Mouse (Mus musculus): ENCODE measurements at regions not wholly inside any gene's neighbourhood (a gene's known extent, or its start where the extent isn't known, plus 50 kb on each side); places are given as distances from the start of the nearest gene placed in this dataset.

GRCm38 (mm10) chr12:27283964-27284363 lies 58.4 kb downstream of the Sox11 start:
- ChIA-PET POLR2A (interaction anchor here in 2 of 4 experiments (0.6 to 0.7 kb wide), 2 partner anchors 11 to 98 kb away, joined by 4 read pairs; no protein-coding TSS in a partner anchor), CTCF (interaction anchor here in 1 of 4 experiments (0.5 kb wide), 1 partner anchor 12 kb away, joined by 3 read pairs; no protein-coding TSS in a partner anchor)

- POLR2A ChIA-PET, result interaction anchor here in 1 of 4 experiments (1.1 kb wide), 1 partner anchor 244 kb away, joined by 3 read pairs; no protein-coding TSS in a partner anchor
- CTCF ChIA-PET, result no interaction called here
Measured at GRCm38 (mm10) chr12:27261965-27262364, 80.4 kb downstream of the Sox11 start.

GRCm38 (mm10) chr12:27254125-27254524 lies 88.2 kb downstream of the Sox11 start:
- ChIA-PET POLR2A (no interaction called here), CTCF (interaction anchor here in 1 of 4 experiments (0.6 kb wide), 1 partner anchor 124 kb away, joined by 3 read pairs; no protein-coding TSS in a partner anchor)

GRCm38 (mm10) chr12:27251521-27251920 lies 90.9 kb downstream of the Sox11 start:
- CTCF ChIA-PET, result interaction anchor here in 1 of 4 experiments (0.6 kb wide), 1 partner anchor 251 kb away, joined by 4 read pairs; no protein-coding TSS in a partner anchor

GRCm38 (mm10) chr12:27248545-27248855 lies 93.9 kb downstream of the Sox11 start:
- POLR2A ChIA-PET, result no interaction called here

More at GRCm38 (mm10) chr12:27251521-27251920, 90.9 kb downstream of the Sox11 start:
- POLR2A ChIA-PET, result no interaction called here

GRCm38 (mm10) chr12:27247756-27248544 lies 94.4 kb downstream of the Sox11 start:
- CTCF ChIA-PET, result no interaction called here
- POLR2A ChIA-PET, result no interaction called here

More at GRCm38 (mm10) chr12:27248545-27248855, 93.9 kb downstream of the Sox11 start:
- CTCF ChIA-PET, result no interaction called here

- POLR2A ChIA-PET, result no interaction called here
- CTCF ChIA-PET, result no interaction called here
Measured at GRCm38 (mm10) chr12:27235748-27236147, 106.6 kb downstream of the Sox11 start.

GRCm38 (mm10) chr12:27221541-27221940 lies 120.8 kb downstream of the Sox11 start:
- CTCF ChIA-PET, result interaction anchor here in 1 of 4 experiments (0.7 kb wide), 1 partner anchor 58 kb away, joined by 3 read pairs; no protein-coding TSS in a partner anchor

GRCm38 (mm10) chr12:27201191-27201590 lies 141.2 kb downstream of the Sox11 start:
- ChIA-PET CTCF (no interaction called here), POLR2A (no interaction called here)

More at GRCm38 (mm10) chr12:27221541-27221940, 120.8 kb downstream of the Sox11 start:
- POLR2A ChIA-PET, result no interaction called here

GRCm38 (mm10) chr12:27194001-27194400 lies 148.4 kb downstream of the Sox11 start:
- POLR2A ChIA-PET, result no interaction called here
- CTCF ChIA-PET, result no interaction called here

- ChIA-PET CTCF (no interaction called here), POLR2A (no interaction called here)
Measured at GRCm38 (mm10) chr12:27191916-27192315, 150.5 kb downstream of the Sox11 start.

GRCm38 (mm10) chr12:27187480-27187879 lies 154.9 kb downstream of the Sox11 start:
- ChIA-PET POLR2A (interaction anchor here in 2 of 4 experiments (0.6 kb wide), 2 partner anchors 147 to 418 kb away, joined by 3 to 10 read pairs; no protein-coding TSS in a partner anchor), CTCF (no interaction called here)

GRCm38 (mm10) chr12:27182397-27183375 lies 159.7 kb downstream of the Sox11 start:
- POLR2A ChIA-PET, result interaction anchor here in 1 of 4 experiments (0.6 kb wide), 1 partner anchor 1172 kb away, joined by 3 read pairs; no protein-coding TSS in a partner anchor
- CTCF ChIA-PET, result no interaction called here

- ChIA-PET POLR2A (no interaction called here), CTCF (interaction anchor here in 1 of 4 experiments (0.6 kb wide), 1 partner anchor 21 kb away, joined by 3 read pairs; no protein-coding TSS in a partner anchor)
Measured at GRCm38 (mm10) chr12:27173561-27173960, 168.8 kb downstream of the Sox11 start.

GRCm38 (mm10) chr12:27173151-27173550 lies 169.2 kb downstream of the Sox11 start:
- CTCF ChIA-PET, result no interaction called here
- POLR2A ChIA-PET, result no interaction called here

GRCm38 (mm10) chr12:27171595-27171994 lies 170.8 kb downstream of the Sox11 start:
- CTCF ChIA-PET, result no interaction called here
- POLR2A ChIA-PET, result no interaction called here

GRCm38 (mm10) chr12:27164920-27165504 lies 177.4 kb downstream of the Sox11 start:
- POLR2A ChIA-PET, result interaction anchor here in 1 of 4 experiments (0.7 kb wide), 1 partner anchor 607 kb away, joined by 3 read pairs; no protein-coding TSS in a partner anchor

GRCm38 (mm10) chr12:27160063-27160686 lies 182.2 kb downstream of the Sox11 start:
- CTCF ChIA-PET, result no interaction called here
- POLR2A ChIA-PET, result interaction anchor here in 3 of 4 experiments (0.6 to 1.5 kb wide), 3 partner anchors 9 to 10 kb away, joined by 4 to 6 read pairs (median 4); no protein-coding TSS in a partner anchor

More at GRCm38 (mm10) chr12:27164920-27165504, 177.4 kb downstream of the Sox11 start:
- CTCF ChIA-PET, result interaction anchor here in 1 of 4 experiments (0.7 kb wide), 1 partner anchor 173 kb away, joined by 5 read pairs; no protein-coding TSS in a partner anchor
